Mouse (Mus musculus) forebrain, embryonic 16.5 days (tissue): ENCODE data around the gene Ppp1r12a. TPM values are rescaled to one million over a fixed set of nuclear protein-coding genes. Genes with fewer than 3 reads are reported as not detected.
A peak's percentile ranks its signal among the peaks of the same experiment; 100 is the strongest.

Source experiments
- ATAC-seq: fragments of 200-750 bp; cut with Nextera tagmentation; 2 replicates; pipeline ENCODE4 v1.8.0; 2017; ENCODE audit warnings: mild to moderate bottlenecking, moderate library complexity
- H3K27ac ChIP-seq: fragments of 300-500 bp; sonication (generic); 2 replicates; pipeline ENCODE4 v1.5.1; 2014; ENCODE audit warnings: low read length, control low read depth
- H3K27me3 ChIP-seq: fragments of 300-500 bp; sonication (generic); replicated peaks from 2 replicates; pipeline ENCODE4 v1.6.1; 2014; ENCODE audit warnings: low read length; ENCODE audit not compliant: control insufficient read depth, insufficient read depth
- H3K36me3 ChIP-seq: fragments of 300-500 bp; sonication (generic); 2 replicates; pipeline ENCODE4 v1.6.1; 2014; ENCODE audit not compliant: control insufficient read depth, insufficient read depth
- H3K4me1 ChIP-seq: fragments of 300-500 bp; sonication (generic); replicated peaks from 2 replicates; pipeline ENCODE4 v1.6.1; 2014; ENCODE audit warnings: low read length; ENCODE audit not compliant: control insufficient read depth, insufficient read depth
- H3K4me2 ChIP-seq: fragments of 300-500 bp; sonication (generic); 2 replicates; pipeline ENCODE4 v1.6.1; 2014; ENCODE audit warnings: mild to moderate bottlenecking, low read length, control low read depth
- H3K4me3 ChIP-seq: fragments of 300-500 bp; sonication (generic); replicated peaks from 2 replicates; pipeline ENCODE4 v1.5.1; 2014; ENCODE audit warnings: mild to moderate bottlenecking, low read length, control low read depth
- H3K9ac ChIP-seq: fragments of 300-500 bp; sonication (generic); replicated peaks from 2 replicates; pipeline ENCODE4 v1.6.1; 2014; ENCODE audit warnings: low read depth, low read length, control low read depth
- H3K9me3 ChIP-seq: fragments of 300-500 bp; sonication (generic); 2 replicates; pipeline ENCODE4 v1.6.1; 2016; ENCODE audit warnings: low read length; ENCODE audit not compliant: control insufficient read depth
- WGBS: fragments of 180-500 bp; shearing (Covaris S2); extraction: QIAGEN DNeasy Blood & Tissue Kit; methylation state at CpG from one replicate; pipeline ENCODE4 v1.1.7; 2014; 5-methylcytosine and 5-hydroxymethylcytosine counted together
- polyA plus RNA-seq: library from polyadenylated mRNA; unstranded; fragments of >200 nt; fragmentation: Nextera tagmentation; extraction: Ambion mirVana; gene quantifications from 2 replicates; pipeline ENCODE4 v1.2.1, GENCODE M21; 2015

The Ppp1r12a gene
- polyA plus RNA-seq, 1 experiment from 2014 or later: 81.7 TPM

- WGBS: 30% methylated on average over 5 of the region's 5 CpGs
Measured at GRCm38 (mm10) chr10:108133745-108134144, 28.2 kb upstream of the Ppp1r12a start.

GRCm38 (mm10) chr10:108138347-108138746, 23.6 kb upstream of the Ppp1r12a start:
- no peak overlapping the region for H3K9ac ChIP-seq
- H3K4me2 ChIP-seq: no peak overlapping the region
- no peaks in the 10 kb centered on the region for H3K36me3 ChIP-seq
- ATAC-seq: no peak
- no peaks in the 10 kb centered on the region for H3K27me3 ChIP-seq
- no peaks in the 10 kb centered on the region for H3K9me3 ChIP-seq
- no peak overlapping the region for H3K27ac ChIP-seq
- 84% methylated on average over 5 of the region's 5 CpGs for WGBS
- H3K4me3 ChIP-seq: no peak overlapping the region
- peaks cover 4% of the 10 kb centered on the region; the same call in 1 of the 2 replicates for H3K4me1 ChIP-seq

More at GRCm38 (mm10) chr10:108133745-108134144, 28.2 kb upstream of the Ppp1r12a start:
- peak overlapping the region; percentile 34 for H3K4me2 ChIP-seq
- no peaks in the 10 kb centered on the region for H3K36me3 ChIP-seq
- no peaks in the 10 kb centered on the region for H3K27me3 ChIP-seq
- no peak overlapping the region for H3K4me3 ChIP-seq
- H3K9me3 ChIP-seq: no peaks in the 10 kb centered on the region
- peaks cover 7% of the 10 kb centered on the region; the same call in 1 of the 2 replicates for H3K4me1 ChIP-seq
- ATAC-seq: peak; percentile 92
- H3K27ac ChIP-seq: peak overlapping the region; percentile 13
- no peak overlapping the region for H3K9ac ChIP-seq

- Histone ChIP-seq H3K27me3 (no peaks in the 10 kb centered on the region), H3K36me3 (no peaks in the 10 kb centered on the region), H3K4me1 (no peaks in the 10 kb centered on the region), H3K27ac (no peak overlapping the region), H3K4me3 (no peak overlapping the region), H3K9ac (no peak overlapping the region), H3K4me2 (no peak overlapping the region), H3K9me3 (no peaks in the 10 kb centered on the region)
- WGBS: 76% methylated on average over 3 of the region's 3 CpGs
- ATAC-seq: no peak
Measured at GRCm38 (mm10) chr10:108139788-108140187, 22.2 kb upstream of the Ppp1r12a start.

GRCm38 (mm10) chr10:108140742-108141141, 21.3 kb upstream of the Ppp1r12a start:
- Histone ChIP-seq H3K36me3 (no peaks in the 10 kb centered on the region), H3K9me3 (no peaks in the 10 kb centered on the region), H3K27ac (no peak overlapping the region), H3K9ac (no peak overlapping the region), H3K27me3 (no peaks in the 10 kb centered on the region), H3K4me1 (no peaks in the 10 kb centered on the region), H3K4me3 (no peak overlapping the region), H3K4me2 (no peak overlapping the region)
- WGBS: 92% methylated on average over 3 of the region's 3 CpGs
- no peak for ATAC-seq

- Histone ChIP-seq H3K9ac (no peak overlapping the region), H3K36me3 (no peaks in the 10 kb centered on the region), H3K4me2 (no peak overlapping the region), H3K9me3 (no peaks in the 10 kb centered on the region), H3K4me3 (no peak overlapping the region), H3K27ac (no peak overlapping the region), H3K4me1 (no peaks in the 10 kb centered on the region), H3K27me3 (no peaks in the 10 kb centered on the region)
- 82% methylated on average over 4 of the region's 4 CpGs for WGBS
- ATAC-seq: no peak
Measured at GRCm38 (mm10) chr10:108143991-108144525, 17.9 kb upstream of the Ppp1r12a start.

- Histone ChIP-seq H3K9ac (no peak overlapping the region), H3K4me3 (no peak overlapping the region), H3K27ac (no peak overlapping the region), H3K4me1 (no peaks in the 10 kb centered on the region), H3K4me2 (no peak overlapping the region), H3K36me3 (no peaks in the 10 kb centered on the region), H3K9me3 (no peaks in the 10 kb centered on the region), H3K27me3 (no peaks in the 10 kb centered on the region)
- no peak for ATAC-seq
- WGBS: 78% methylated on average over 9 of the region's 9 CpGs
Measured at GRCm38 (mm10) chr10:108145701-108146100, 16.3 kb upstream of the Ppp1r12a start.

- Histone ChIP-seq H3K4me2 (no peak overlapping the region), H3K27me3 (no peaks in the 10 kb centered on the region), H3K27ac (no peak overlapping the region), H3K4me1 (no peaks in the 10 kb centered on the region), H3K36me3 (no peaks in the 10 kb centered on the region), H3K9me3 (no peaks in the 10 kb centered on the region), H3K9ac (no peak overlapping the region), H3K4me3 (no peak overlapping the region)
- 87% methylated on average over 9 of the region's 9 CpGs for WGBS
- no peak for ATAC-seq
Measured at GRCm38 (mm10) chr10:108147031-108147430, 15.0 kb upstream of the Ppp1r12a start.

GRCm38 (mm10) chr10:108153301-108153700, 8.7 kb upstream of the Ppp1r12a start:
- no peaks in the 10 kb centered on the region for H3K36me3 ChIP-seq
- ATAC-seq: no peak
- H3K4me2 ChIP-seq: no peak overlapping the region
- H3K27ac ChIP-seq: no peak overlapping the region
- WGBS: 84% methylated on average over 3 of the region's 3 CpGs
- H3K9ac ChIP-seq: no peak overlapping the region
- H3K4me3 ChIP-seq: no peak overlapping the region
- H3K27me3 ChIP-seq: no peaks in the 10 kb centered on the region
- H3K9me3 ChIP-seq: no peaks in the 10 kb centered on the region
- H3K4me1 ChIP-seq: 0 out of 2 replicates have a peak, but pooled peaks cover 3% of the 10 kb centered on the region

- Histone ChIP-seq H3K4me3 (no peak overlapping the region), H3K4me1 (0 out of 2 replicates have a peak, but pooled peaks cover 3% of the 10 kb centered on the region), H3K9me3 (no peaks in the 10 kb centered on the region), H3K4me2 (no peak overlapping the region), H3K27ac (no peak overlapping the region), H3K27me3 (no peaks in the 10 kb centered on the region), H3K9ac (no peak overlapping the region), H3K36me3 (no peaks in the 10 kb centered on the region)
- no peak for ATAC-seq
- WGBS: 76% methylated on average over 21 of the region's 21 CpGs
Measured at GRCm38 (mm10) chr10:108155042-108155686, 6.8 kb upstream of the Ppp1r12a start.
